Mouse (Mus musculus): ENCODE measurements at regions not wholly inside any gene's neighbourhood (a gene's known extent, or its start where the extent isn't known, plus 50 kb on each side); places are given as distances from the start of the nearest gene placed in this dataset.

DNA sequence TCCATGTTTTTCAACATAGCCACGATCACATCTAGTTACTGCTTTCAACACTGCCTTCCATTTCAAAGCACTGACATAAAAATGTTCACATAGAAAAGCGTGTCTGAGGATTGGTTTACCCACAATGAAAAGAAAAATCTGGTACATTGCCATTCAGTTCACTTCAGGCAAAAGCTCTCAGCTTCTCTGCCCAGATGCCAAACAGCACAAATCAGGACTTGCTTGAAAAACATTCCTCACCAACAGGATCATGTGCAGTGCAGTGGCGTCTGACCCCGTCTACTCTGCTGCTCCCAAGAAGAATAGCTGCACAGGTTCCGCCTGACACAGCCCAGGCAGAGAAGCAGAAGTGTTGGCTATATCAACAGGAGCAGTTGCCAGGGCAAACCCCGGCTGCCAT is 684.0 kb downstream of the Efnb2 start:
- no peak for ATAC-seq (ENCODE audit: insufficient read depth, low FRiP score)
- Histone ChIP-seq H3K4me3 (replicated peaks; ENCODE audit: low read length) (no peak overlapping the region), H3K4me1 (ENCODE audit: control insufficient read depth, insufficient read depth, low read length) (no peaks in the 10 kb centered on the region), H3K9ac (ENCODE audit: low read length) (no peak overlapping the region), H3K4me2 (ENCODE audit: low read depth, low read length) (no peak overlapping the region), H3K9me3 (replicated peaks; ENCODE audit: control insufficient read depth, low read length) (no peaks in the 10 kb centered on the region), H3K27me3 (ENCODE audit: control insufficient read depth, insufficient read depth, low read length) (no peaks in the 10 kb centered on the region), H3K36me3 (ENCODE audit: control insufficient read depth, insufficient read depth, low read length) (no peaks in the 10 kb centered on the region), H3K27ac (ENCODE audit: low read length) (no peak overlapping the region)
- 55% methylated on average over 6 of the region's 6 CpGs for WGBS

DNA sequence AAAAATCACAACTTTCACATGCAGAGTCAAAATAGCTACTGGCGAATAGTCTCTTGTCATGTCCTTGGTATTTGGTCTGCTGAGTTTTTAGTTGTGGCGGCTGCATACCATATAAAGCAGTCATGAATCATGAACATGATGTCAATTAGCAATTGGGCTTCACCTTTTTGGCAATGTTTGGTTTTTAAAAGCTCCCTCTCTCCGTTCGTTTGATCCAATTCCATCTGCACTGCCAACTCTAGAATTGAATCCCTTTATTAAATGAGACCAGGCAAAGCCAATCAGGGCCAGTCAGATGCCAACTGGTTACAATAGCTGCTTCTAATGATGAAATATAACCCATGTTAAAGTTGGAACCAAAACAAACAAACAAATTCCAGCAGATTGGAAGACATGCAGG is 687.3 kb downstream of the Efnb2 start:
- Histone ChIP-seq H3K9ac (ENCODE audit: low read length) (no peak overlapping the region), H3K27ac (ENCODE audit: low read length) (no peak overlapping the region), H3K9me3 (replicated peaks; ENCODE audit: control insufficient read depth, low read length) (no peaks in the 10 kb centered on the region), H3K4me2 (ENCODE audit: low read depth, low read length) (no peak overlapping the region), H3K36me3 (ENCODE audit: control insufficient read depth, insufficient read depth, low read length) (no peaks in the 10 kb centered on the region), H3K4me1 (ENCODE audit: control insufficient read depth, insufficient read depth, low read length) (no peaks in the 10 kb centered on the region), H3K4me3 (replicated peaks; ENCODE audit: low read length) (no peak overlapping the region), H3K27me3 (ENCODE audit: control insufficient read depth, insufficient read depth, low read length) (no peaks in the 10 kb centered on the region)
- no peak for ATAC-seq (ENCODE audit: insufficient read depth, low FRiP score)
- WGBS: 85% methylated on average over 4 of the region's 4 CpGs

DNA sequence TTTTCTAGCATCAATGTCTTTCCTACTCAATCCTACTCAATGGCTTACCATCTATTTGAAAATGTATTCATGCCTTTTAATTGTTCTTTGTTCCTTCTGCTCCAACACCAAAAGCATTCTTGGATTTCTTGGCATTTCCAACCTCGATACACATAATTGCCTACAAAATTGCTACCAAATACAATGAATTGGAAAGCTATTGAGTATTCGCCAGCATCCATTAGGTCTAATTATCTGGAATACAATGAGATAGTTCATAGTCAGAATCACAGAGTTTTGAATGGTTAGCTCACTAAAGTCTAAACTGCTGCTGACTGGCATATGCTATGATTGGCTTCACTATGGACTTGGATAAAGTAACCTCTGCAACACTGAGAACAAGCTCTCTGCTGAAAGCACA is 696.8 kb downstream of the Efnb2 start:
- Histone ChIP-seq H3K27ac (ENCODE audit: low read length) (no peak overlapping the region), H3K36me3 (ENCODE audit: control insufficient read depth, insufficient read depth, low read length) (no peaks in the 10 kb centered on the region), H3K27me3 (ENCODE audit: control insufficient read depth, insufficient read depth, low read length) (no peaks in the 10 kb centered on the region), H3K4me2 (ENCODE audit: low read depth, low read length) (no peak overlapping the region), H3K4me3 (replicated peaks; ENCODE audit: low read length) (no peak overlapping the region), H3K9ac (ENCODE audit: low read length) (no peak overlapping the region), H3K4me1 (ENCODE audit: control insufficient read depth, insufficient read depth, low read length) (no peaks in the 10 kb centered on the region), H3K9me3 (replicated peaks; ENCODE audit: control insufficient read depth, low read length) (no peaks in the 10 kb centered on the region)
- no peak for ATAC-seq (ENCODE audit: insufficient read depth, low FRiP score)
- WGBS: 91% methylated on average over 2 of the region's 2 CpGs

DNA sequence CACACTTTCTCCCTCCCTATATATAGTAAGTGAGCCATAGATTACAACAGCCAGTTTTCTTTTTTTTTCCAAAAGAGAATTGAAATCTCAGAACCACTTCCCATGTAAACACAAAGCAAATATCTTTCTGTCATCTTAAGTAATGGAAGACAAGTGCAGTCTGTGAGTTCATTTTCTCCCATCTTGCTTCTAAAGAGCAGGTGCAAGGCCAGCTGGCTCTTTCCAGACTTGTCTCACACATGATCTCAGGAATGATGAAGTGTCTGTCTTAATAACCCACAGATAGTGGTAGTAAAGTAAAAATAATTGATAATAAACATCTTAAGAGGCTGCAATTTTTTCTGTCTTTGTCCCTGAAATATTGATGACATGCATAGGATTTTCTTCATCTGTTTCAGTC is 704.3 kb downstream of the Efnb2 start:
- no peak overlapping the region for H3K9ac ChIP-seq (ENCODE audit: low read length)
- H3K4me3 ChIP-seq (replicated peaks; ENCODE audit: low read length): no peak overlapping the region
- no peak overlapping the region for H3K4me2 ChIP-seq (ENCODE audit: low read depth, low read length)
- no peak for ATAC-seq (ENCODE audit: insufficient read depth, low FRiP score)
- no peaks in the 10 kb centered on the region for H3K27me3 ChIP-seq (ENCODE audit: control insufficient read depth, insufficient read depth, low read length)
- H3K27ac ChIP-seq (ENCODE audit: low read length): no peak overlapping the region
- H3K9me3 ChIP-seq (replicated peaks; ENCODE audit: control insufficient read depth, low read length): no peaks in the 10 kb centered on the region
- H3K4me1 ChIP-seq (ENCODE audit: control insufficient read depth, insufficient read depth, low read length): no peaks in the 10 kb centered on the region
- H3K36me3 ChIP-seq (ENCODE audit: control insufficient read depth, insufficient read depth, low read length): no peaks in the 10 kb centered on the region

DNA sequence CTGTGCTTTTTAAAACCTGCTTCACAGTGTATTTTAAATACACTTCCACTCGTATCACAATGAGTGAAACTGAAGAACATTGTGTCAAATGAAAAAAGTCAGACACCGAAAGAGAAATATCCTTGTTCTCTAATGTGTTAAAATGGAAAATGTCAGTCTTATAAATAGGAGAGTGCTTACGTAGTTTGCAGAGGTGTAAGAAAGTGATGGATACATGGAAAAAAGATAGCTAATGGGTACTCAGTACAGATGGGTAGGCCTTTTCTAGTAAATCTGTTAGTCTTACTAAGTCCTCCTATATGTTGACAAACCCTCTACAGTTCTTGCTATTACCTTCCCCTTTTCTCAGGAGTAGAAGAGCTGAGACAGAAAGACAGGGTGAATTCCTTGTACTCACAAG is 706.2 kb downstream of the Efnb2 start:
- no peak overlapping the region for H3K27ac ChIP-seq (ENCODE audit: low read length)
- no peak overlapping the region for H3K9ac ChIP-seq (ENCODE audit: low read length)
- no peaks in the 10 kb centered on the region for H3K27me3 ChIP-seq (ENCODE audit: control insufficient read depth, insufficient read depth, low read length)
- ATAC-seq (ENCODE audit: insufficient read depth, low FRiP score): no peak
- H3K9me3 ChIP-seq (replicated peaks; ENCODE audit: control insufficient read depth, low read length): no peaks in the 10 kb centered on the region
- WGBS: 79% methylated on average over 3 of the region's 3 CpGs
- H3K4me1 ChIP-seq (ENCODE audit: control insufficient read depth, insufficient read depth, low read length): no peaks in the 10 kb centered on the region
- no peak overlapping the region for H3K4me3 ChIP-seq (replicated peaks; ENCODE audit: low read length)
- no peaks in the 10 kb centered on the region for H3K36me3 ChIP-seq (ENCODE audit: control insufficient read depth, insufficient read depth, low read length)
- H3K4me2 ChIP-seq (ENCODE audit: low read depth, low read length): no peak overlapping the region

DNA sequence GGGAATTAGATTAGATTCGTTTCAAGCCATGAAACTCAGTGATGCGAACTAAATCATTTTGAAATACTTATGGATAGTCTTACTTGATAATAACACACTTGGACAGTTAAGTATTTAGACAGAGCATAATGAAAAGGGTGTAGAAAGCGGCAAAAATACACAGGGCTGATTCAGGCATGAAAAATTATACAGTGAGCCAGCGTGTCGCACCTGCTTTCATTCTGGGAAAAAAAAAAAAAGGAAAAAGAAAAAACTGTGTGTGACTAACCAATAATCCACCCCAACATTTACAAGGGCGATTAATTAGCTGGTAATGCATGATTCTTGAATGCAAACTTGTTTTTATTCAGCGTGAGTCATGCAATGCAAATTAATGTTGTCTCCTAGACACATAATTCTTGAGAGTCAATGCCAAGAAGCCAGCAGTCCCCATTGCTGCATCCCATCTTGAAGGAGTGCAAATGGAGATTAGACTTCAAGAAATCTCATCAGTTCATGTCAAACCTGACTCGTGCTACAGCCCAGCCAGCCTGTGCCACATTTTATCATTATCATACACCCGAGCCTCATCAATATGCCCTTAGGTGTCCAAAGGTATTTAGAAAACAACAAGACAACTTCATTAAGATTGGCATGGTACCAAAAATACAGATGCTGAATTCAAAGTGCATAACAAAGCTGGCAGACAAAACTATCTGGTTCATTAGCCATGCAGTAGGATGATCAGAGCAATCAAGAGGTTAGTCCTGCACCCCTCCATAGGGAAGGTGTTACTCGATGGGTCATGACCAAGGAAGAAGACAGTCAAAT is 714.9 kb downstream of the Efnb2 start:
- no peaks in the 10 kb centered on the region for H3K9me3 ChIP-seq (replicated peaks; ENCODE audit: control insufficient read depth, low read length)
- no peaks in the 10 kb centered on the region for H3K36me3 ChIP-seq (ENCODE audit: control insufficient read depth, insufficient read depth, low read length)
- H3K4me2 ChIP-seq (ENCODE audit: low read depth, low read length): no peak overlapping the region
- H3K27ac ChIP-seq (ENCODE audit: low read length): no peak overlapping the region
- ATAC-seq (ENCODE audit: insufficient read depth, low FRiP score): no peak
- H3K9ac ChIP-seq (ENCODE audit: low read length): no peak overlapping the region
- H3K27me3 ChIP-seq (ENCODE audit: control insufficient read depth, insufficient read depth, low read length): no peaks in the 10 kb centered on the region
- 83% methylated on average over 10 of the region's 10 CpGs for WGBS
- H3K4me3 ChIP-seq (replicated peaks; ENCODE audit: low read length): no peak overlapping the region
- no peaks in the 10 kb centered on the region for H3K4me1 ChIP-seq (ENCODE audit: control insufficient read depth, insufficient read depth, low read length)

DNA sequence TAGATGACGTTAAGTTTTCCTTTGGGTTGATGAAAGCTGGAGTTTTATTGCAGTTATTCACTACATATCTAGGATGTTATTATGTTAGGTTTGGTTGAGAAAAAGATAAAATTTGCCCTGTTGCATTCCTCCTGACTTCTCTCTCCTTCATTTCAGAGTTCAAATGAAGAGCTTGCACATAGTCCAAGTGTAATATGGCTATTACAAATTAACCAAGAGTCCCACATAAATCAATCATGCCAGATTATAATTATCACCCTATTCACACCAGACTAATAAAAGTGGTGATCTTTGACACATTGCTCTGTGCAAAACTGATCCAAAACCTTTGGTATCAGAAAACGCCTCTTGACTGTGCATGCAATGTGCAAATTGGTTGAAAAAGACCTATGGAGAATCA is 724.4 kb downstream of the Efnb2 start:
- Histone ChIP-seq H3K4me1 (ENCODE audit: control insufficient read depth, insufficient read depth, low read length) (no peaks in the 10 kb centered on the region), H3K27me3 (ENCODE audit: control insufficient read depth, insufficient read depth, low read length) (no peaks in the 10 kb centered on the region), H3K9me3 (replicated peaks; ENCODE audit: control insufficient read depth, low read length) (no peaks in the 10 kb centered on the region), H3K9ac (ENCODE audit: low read length) (no peak overlapping the region), H3K4me2 (ENCODE audit: low read depth, low read length) (no peak overlapping the region), H3K4me3 (replicated peaks; ENCODE audit: low read length) (no peak overlapping the region), H3K27ac (ENCODE audit: low read length) (no peak overlapping the region), H3K36me3 (ENCODE audit: control insufficient read depth, insufficient read depth, low read length) (no peaks in the 10 kb centered on the region)
- ATAC-seq (ENCODE audit: insufficient read depth, low FRiP score): no peak
- WGBS: 85% methylated on average over 2 of the region's 2 CpGs

DNA sequence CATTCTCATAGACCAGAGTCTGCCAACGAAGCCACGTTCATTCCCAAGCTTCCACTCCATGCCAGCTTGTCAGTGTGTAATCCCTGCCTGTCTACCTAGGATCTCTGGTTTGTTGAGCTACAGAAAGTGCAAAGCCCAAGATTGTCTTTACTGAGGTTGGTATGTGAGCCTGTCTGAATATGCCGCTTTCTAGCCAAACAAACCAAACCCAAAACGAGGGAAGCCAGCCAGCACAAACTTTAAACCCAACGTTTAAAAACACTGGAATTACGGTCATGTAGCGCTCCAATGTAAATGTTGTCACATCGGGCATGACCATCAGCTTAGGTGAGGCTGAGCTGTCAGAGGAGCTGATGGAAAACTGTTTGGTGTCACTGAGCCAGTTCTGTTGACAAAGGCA is 741.6 kb downstream of the Efnb2 start:
- Histone ChIP-seq H3K4me2 (ENCODE audit: low read depth, low read length) (no peak overlapping the region), H3K9me3 (replicated peaks; ENCODE audit: control insufficient read depth, low read length) (no peaks in the 10 kb centered on the region), H3K27ac (ENCODE audit: low read length) (no peak overlapping the region), H3K27me3 (ENCODE audit: control insufficient read depth, insufficient read depth, low read length) (no peaks in the 10 kb centered on the region), H3K9ac (ENCODE audit: low read length) (no peak overlapping the region), H3K4me3 (replicated peaks; ENCODE audit: low read length) (no peak overlapping the region), H3K36me3 (ENCODE audit: control insufficient read depth, insufficient read depth, low read length) (no peaks in the 10 kb centered on the region), H3K4me1 (ENCODE audit: control insufficient read depth, insufficient read depth, low read length) (no peaks in the 10 kb centered on the region)
- no peak for ATAC-seq (ENCODE audit: insufficient read depth, low FRiP score)
- 39% methylated on average over 8 of the region's 8 CpGs for WGBS

DNA sequence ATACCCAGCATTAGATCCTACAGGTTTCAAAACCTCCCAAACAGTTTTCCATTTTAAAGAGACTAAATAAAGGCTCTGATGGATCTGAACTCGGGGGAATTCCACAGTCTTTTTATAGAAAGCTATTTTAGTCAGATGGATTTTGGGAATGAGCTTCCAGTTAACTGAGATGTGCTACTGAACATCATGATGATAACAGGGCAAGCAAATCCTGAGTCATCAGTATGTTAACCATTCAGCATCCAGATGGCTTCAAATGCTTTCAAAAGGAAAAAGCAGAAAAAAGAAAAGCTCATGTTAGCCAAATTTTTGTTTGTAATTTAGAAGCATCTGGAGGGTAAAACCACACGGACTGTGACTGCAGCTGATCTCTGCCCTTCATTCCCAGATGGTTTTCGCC is 766.7 kb downstream of the Efnb2 start:
- WGBS: 62% methylated on average over 3 of the region's 3 CpGs
- H3K27me3 ChIP-seq (ENCODE audit: control insufficient read depth, insufficient read depth, low read length): no peaks in the 10 kb centered on the region

More for the DNA sequence above, 766.7 kb downstream of the Efnb2 start:
- no peaks in the 10 kb centered on the region for H3K36me3 ChIP-seq (ENCODE audit: control insufficient read depth, insufficient read depth, low read length)
- no peak overlapping the region for H3K4me2 ChIP-seq (ENCODE audit: low read depth, low read length)
- no peak for ATAC-seq (ENCODE audit: insufficient read depth, low FRiP score)
- no peak overlapping the region for H3K27ac ChIP-seq (ENCODE audit: low read length)
- no peak overlapping the region for H3K9ac ChIP-seq (ENCODE audit: low read length)
- H3K4me3 ChIP-seq (replicated peaks; ENCODE audit: low read length): no peak overlapping the region
- no peaks in the 10 kb centered on the region for H3K9me3 ChIP-seq (replicated peaks; ENCODE audit: control insufficient read depth, low read length)
- no peaks in the 10 kb centered on the region for H3K4me1 ChIP-seq (ENCODE audit: control insufficient read depth, insufficient read depth, low read length)

All from stomach, embryonic 16.5 days (tissue).